Mouse (Mus musculus) intestine, postnatal 0 days (tissue): ENCODE measurements around the gene Usp2. TPM values are rescaled to one million over a fixed set of nuclear protein-coding genes. Genes with fewer than 3 reads are reported as not detected.

Source experiments
- ATAC-seq: fragments of 200-750 bp; cut with Nextera tagmentation; 2 replicates; pipeline ENCODE4 v1.8.0; 2017; ENCODE audit warnings: mild to moderate bottlenecking, moderate TSS enrichment, moderate library complexity
- H3K27ac ChIP-seq: fragments of 300-500 bp; sonication (generic); 2 replicates; pipeline ENCODE4 v1.5.1; 2014; ENCODE audit warnings: mild to moderate bottlenecking, low read depth, low read length, moderate library complexity
- H3K27me3 ChIP-seq: fragments of 300-500 bp; sonication (generic); replicated peaks from 2 replicates; pipeline ENCODE4 v1.6.1; 2014; ENCODE audit warnings: low read length, mixed read lengths; ENCODE audit not compliant: control insufficient read depth, insufficient read depth
- H3K36me3 ChIP-seq: fragments of 300-500 bp; sonication (generic); 2 replicates; pipeline ENCODE4 v1.6.1; 2014; ENCODE audit warnings: mild to moderate bottlenecking, moderate library complexity; ENCODE audit not compliant: control insufficient read depth, insufficient read depth
- H3K4me1 ChIP-seq: fragments of 300-500 bp; sonication (generic); replicated peaks from 2 replicates; pipeline ENCODE4 v1.6.1; 2014; ENCODE audit warnings: antibody characterized with exemption, low read length, mixed read lengths; ENCODE audit not compliant: control insufficient read depth, insufficient read depth
- H3K4me2 ChIP-seq: fragments of 300-500 bp; sonication (generic); replicated peaks from 2 replicates; pipeline ENCODE4 v1.6.1; 2014; ENCODE audit warnings: low read depth, mild to moderate bottlenecking, moderate library complexity
- H3K4me3 ChIP-seq: fragments of 300-500 bp; sonication (generic); 2 replicates; pipeline ENCODE4 v1.5.1; 2014; ENCODE audit warnings: low read depth, low read length
- H3K9ac ChIP-seq: fragments of 300-500 bp; sonication (generic); 2 replicates; pipeline ENCODE4 v1.6.1; 2014; ENCODE audit warnings: mild to moderate bottlenecking, low read depth, low read length
- H3K9me3 ChIP-seq: fragments of 300-500 bp; sonication (generic); 2 replicates; pipeline ENCODE4 v1.6.1; 2016; ENCODE audit warnings: mixed run types; ENCODE audit not compliant: control insufficient read depth
- CTCF ChIP-seq: sonication (generic); IDR thresholded peaks from 2 replicates; pipeline ENCODE4 v1.5.1; 2016; ENCODE audit warnings: low read depth, mild to moderate bottlenecking, control low read depth, antibody characterized with exemption, moderate library complexity
- WGBS: fragments of 180-500 bp; shearing (Covaris S2); extraction: QIAGEN DNeasy Blood & Tissue Kit; methylation state at CpG from one replicate; pipeline ENCODE4 v1.1.7; 2014; 5-methylcytosine and 5-hydroxymethylcytosine counted together
- polyA plus RNA-seq: library from polyadenylated mRNA; unstranded; fragments of >200 nt; fragmentation: Nextera tagmentation; extraction: Ambion mirVana; gene quantifications from 2 replicates; pipeline ENCODE4 v1.2.1, GENCODE M21; 2015

The Usp2 gene
- polyA plus RNA-seq, 1 experiment from 2014 or later, result 10.4 TPM

DNA sequence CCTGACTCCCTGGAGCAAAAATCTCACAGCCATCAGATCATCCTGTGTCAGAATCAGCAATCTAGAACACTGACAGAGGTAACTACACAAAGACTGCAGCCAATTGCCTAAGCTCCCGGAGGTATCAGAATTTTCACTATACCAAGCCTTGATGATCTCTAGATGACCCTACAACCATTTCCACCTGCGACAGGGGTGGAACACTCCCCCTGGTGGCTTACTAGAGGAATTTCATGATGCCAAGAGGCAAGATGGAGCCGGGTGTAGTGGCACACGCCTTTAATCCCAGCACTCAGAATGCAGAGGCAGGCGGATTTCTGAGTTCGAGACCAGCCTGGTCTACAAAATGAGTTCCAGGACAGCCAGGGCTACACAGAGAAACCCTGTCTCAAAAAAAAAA is 57.5 kb downstream of the Usp2 start:
- 0 out of 2 replicates have a peak, but pooled peaks cover 4% of the 10 kb centered on the region for H3K4me1 ChIP-seq
- no peak for ATAC-seq
- WGBS, result 71% methylated on average over 6 of the region's 6 CpGs

DNA sequence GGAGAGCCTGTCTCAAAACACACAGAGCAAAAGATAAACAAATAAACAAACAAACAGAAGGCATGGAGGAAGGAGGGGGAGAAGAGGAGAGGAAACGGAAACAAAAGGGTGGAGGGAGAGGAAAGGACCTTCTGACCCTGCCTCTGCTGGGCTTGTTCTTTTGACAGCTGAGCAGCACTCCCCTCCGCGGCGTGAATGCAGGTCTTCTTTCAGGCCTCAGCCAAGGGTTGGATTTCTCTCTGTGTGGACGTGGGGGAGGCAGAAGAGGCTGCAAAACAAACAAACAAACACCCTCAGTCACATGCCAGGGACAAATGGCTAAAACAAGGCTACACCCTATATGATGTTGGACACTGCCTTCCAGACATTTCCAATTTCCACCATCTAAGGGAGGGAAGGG is 58.2 kb downstream of the Usp2 start:
- 76% methylated on average over 5 of the region's 5 CpGs for WGBS
- H3K4me2 ChIP-seq, result no peak overlapping the region
- H3K4me1 ChIP-seq, result 0 out of 2 replicates have a peak, but pooled peaks cover 4% of the 10 kb centered on the region
- H3K27me3 ChIP-seq, result 0 out of 2 replicates have a peak, but pooled peaks cover 2% of the 10 kb centered on the region
- H3K9ac ChIP-seq, result no peak overlapping the region
- no peaks in the 10 kb centered on the region for H3K9me3 ChIP-seq
- no peak overlapping the region for H3K4me3 ChIP-seq
- H3K36me3 ChIP-seq, result no peaks in the 10 kb centered on the region
- no peak for ATAC-seq
- no peak for TF ChIP-seq CTCF
- no peak overlapping the region for H3K27ac ChIP-seq

More for the DNA sequence above, 57.5 kb downstream of the Usp2 start:
- H3K27me3 ChIP-seq, result no peaks in the 10 kb centered on the region
- no peak overlapping the region for H3K9ac ChIP-seq
- no peaks in the 10 kb centered on the region for H3K9me3 ChIP-seq
- H3K27ac ChIP-seq, result no peak overlapping the region
- peak; percentile 73 for TF ChIP-seq CTCF
- no peak overlapping the region for H3K4me2 ChIP-seq
- no peaks in the 10 kb centered on the region for H3K36me3 ChIP-seq
- no peak overlapping the region for H3K4me3 ChIP-seq

DNA sequence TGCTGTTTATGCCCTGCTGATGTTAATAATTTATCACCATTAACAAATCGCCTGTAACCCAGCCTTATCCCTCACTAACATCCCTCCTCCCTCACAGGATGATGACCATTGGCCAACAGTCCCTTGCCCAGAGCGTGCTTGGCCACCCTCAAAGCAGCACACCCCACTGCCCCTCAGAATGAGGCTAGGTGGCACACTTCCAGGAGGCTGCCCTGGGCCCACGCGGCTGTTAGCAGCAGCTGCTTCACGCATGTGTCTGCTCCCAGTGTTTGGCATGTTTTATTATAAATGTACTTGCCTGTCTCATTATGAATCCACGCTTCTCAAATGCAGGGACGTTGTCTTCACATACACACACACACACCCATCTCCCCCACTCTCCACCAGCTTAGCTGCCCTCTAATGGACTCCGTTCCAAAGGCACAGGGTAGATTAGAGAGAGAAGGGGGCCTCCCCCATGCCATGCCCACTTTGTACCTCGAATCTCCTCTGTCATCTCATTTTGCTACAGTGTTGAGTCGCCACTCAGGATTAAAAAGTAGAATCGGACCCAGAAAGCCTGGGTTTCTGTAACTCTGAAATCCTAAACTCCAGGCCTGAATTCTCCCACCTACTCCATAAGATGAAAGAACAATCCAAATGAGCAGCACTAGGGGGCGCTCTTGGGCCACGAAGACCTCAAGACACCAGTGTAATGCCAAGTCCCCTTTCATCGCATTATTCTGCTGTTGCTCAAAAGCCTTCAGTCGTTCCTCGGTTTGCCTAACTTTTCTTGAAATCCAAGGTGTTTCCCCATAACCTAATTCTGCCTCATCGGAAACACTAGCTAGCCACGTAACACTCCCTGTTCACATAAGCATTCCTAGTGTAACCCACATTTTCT is 59.0 kb downstream of the Usp2 start:
- Histone ChIP-seq H3K27me3 (0 out of 2 replicates have a peak, but pooled peaks cover 6% of the 10 kb centered on the region), H3K4me2 (peak overlapping the region; percentile 35), H3K4me3 (no peak overlapping the region), H3K9me3 (no peaks in the 10 kb centered on the region), H3K9ac (no peak overlapping the region), H3K27ac (no peak overlapping the region; the same call in 1 of the 2 replicates), H3K4me1 (0 out of 2 replicates have a peak, but pooled peaks cover 4% of the 10 kb centered on the region), H3K36me3 (no peaks in the 10 kb centered on the region)
- WGBS, result 27% methylated on average over 18 of the region's 18 CpGs
- ATAC-seq, result no peak
- peak; percentile 94 for TF ChIP-seq CTCF

DNA sequence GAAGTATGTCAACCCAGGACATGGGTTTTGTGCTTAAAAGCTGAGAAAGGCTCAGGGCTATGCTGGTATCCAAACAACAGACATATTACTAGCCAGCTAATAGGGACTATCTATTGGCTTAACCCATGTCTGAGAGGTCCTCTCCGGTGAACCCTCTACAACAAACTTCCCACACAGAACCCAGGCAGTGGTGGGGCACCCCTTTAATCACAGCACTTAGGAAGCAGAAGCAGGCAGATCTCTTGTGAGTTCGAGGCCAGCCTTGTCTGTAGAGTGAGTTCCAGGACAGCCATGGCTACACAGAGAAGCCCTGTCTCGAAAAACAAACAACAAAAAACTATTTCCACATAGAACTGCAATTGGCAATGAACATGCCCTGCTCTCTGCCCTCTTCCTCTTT is 59.9 kb downstream of the Usp2 start:
- no peak for TF ChIP-seq CTCF
- H3K36me3 ChIP-seq, result no peaks in the 10 kb centered on the region
- no peak overlapping the region for H3K4me3 ChIP-seq
- 0 out of 2 replicates have a peak, but pooled peaks cover 4% of the 10 kb centered on the region for H3K4me1 ChIP-seq
- H3K27me3 ChIP-seq, result peaks cover 6% of the 10 kb centered on the region; the same call in 1 of the 2 replicates
- H3K4me2 ChIP-seq, result no peak overlapping the region
- no peak overlapping the region for H3K27ac ChIP-seq
- H3K9me3 ChIP-seq, result no peaks in the 10 kb centered on the region
- no peak overlapping the region for H3K9ac ChIP-seq
- WGBS, result 83% methylated on average over 3 of the region's 3 CpGs
- ATAC-seq, result no peak

DNA sequence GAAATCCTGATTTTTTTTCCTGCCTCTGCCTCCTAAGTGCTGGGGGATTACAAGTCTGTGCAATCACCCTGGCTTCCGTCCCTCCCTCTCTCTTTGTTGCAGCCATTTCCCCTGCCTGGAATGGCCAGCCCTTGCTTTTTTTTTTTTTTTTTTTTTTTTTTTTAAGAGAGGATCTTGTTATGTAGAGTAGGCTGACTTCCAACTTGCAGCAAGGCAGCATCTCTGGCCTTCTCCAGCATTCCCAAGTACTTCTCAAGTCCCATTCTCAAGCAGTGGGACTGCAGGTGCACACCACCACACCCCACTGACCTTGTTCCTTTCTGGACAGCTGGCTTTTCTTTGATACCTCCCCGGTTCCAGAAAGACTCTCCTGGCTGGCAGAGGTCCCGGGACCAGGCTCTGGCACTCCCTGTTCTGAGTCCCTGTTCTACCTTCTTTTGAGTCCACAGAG is 60.6 kb downstream of the Usp2 start:
- Histone ChIP-seq H3K4me3 (no peak overlapping the region), H3K9ac (no peak overlapping the region), H3K4me2 (no peak overlapping the region), H3K4me1 (0 out of 2 replicates have a peak, but pooled peaks cover 4% of the 10 kb centered on the region), H3K9me3 (no peaks in the 10 kb centered on the region), H3K27ac (no peak overlapping the region), H3K27me3 (peaks cover 8% of the 10 kb centered on the region; the same call in 1 of the 2 replicates), H3K36me3 (no peaks in the 10 kb centered on the region)
- no peak for ATAC-seq
- 60% methylated on average over 3 of the region's 3 CpGs for WGBS
- no peak for TF ChIP-seq CTCF

DNA sequence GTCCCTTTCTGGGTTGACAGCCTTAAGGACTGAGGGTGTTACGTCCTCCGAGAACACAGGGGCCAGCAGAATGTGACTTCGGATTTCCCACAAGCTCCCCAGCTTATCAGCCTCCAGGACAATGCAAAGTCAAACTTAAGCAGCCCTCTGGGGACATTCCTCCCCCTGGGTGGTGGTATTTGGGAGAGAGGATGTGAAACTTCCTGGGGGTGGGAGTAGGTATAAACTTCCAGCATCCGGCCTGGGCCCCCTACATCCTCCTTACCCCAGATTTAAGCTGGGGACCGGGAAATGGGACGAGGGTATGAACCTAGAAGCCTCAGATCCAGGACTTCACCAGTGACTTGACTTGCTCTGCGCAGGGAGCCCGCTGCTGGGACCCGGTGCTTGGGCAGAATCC is 62.8 kb downstream of the Usp2 start:
- peak overlapping the region; percentile 39 for H3K4me3 ChIP-seq
- H3K4me1 ChIP-seq, result 0 out of 2 replicates have a peak, but pooled peaks cover 4% of the 10 kb centered on the region
- 10% methylated on average over 9 of the region's 9 CpGs for WGBS
- H3K4me2 ChIP-seq, result peak overlapping the region; percentile 62
- no peak for TF ChIP-seq CTCF
- ATAC-seq, result peak; percentile 3; the same call in 1 of the 2 replicates
- H3K27me3 ChIP-seq, result peaks cover 20% of the 10 kb centered on the region
- H3K27ac ChIP-seq, result peak overlapping the region; percentile 66
- H3K36me3 ChIP-seq, result no peaks in the 10 kb centered on the region
- no peaks in the 10 kb centered on the region for H3K9me3 ChIP-seq
- peak overlapping the region; percentile 23 for H3K9ac ChIP-seq
